Mouse (Mus musculus) limb, embryonic 15.5 days (tissue): ENCODE results near the gene Pnpla7. TPM values are rescaled to one million over a fixed set of nuclear protein-coding genes. Genes with fewer than 3 reads are reported as not detected.

Experiments used
- microRNA-seq: library from miRNA; unstranded; fragments of <30 nt; microRNA quantifications from one replicate; pipeline ENCODE4, GENCODE M21; 2016
- polyA plus RNA-seq: library from polyadenylated mRNA; unstranded; fragments of >200 nt; fragmentation: Nextera tagmentation; extraction: Ambion mirVana; gene quantifications from 2 replicates; pipeline ENCODE4 v1.2.1, GENCODE M21; 2015

Gene Pnpla7
- polyA plus RNA-seq, 1 experiment from 2014 or later: 7.1 TPM

Small RNAs within 50 kb of the gene (microRNA-seq; reads per million reads assigned to microRNA genes)
- not detected for gene Gm22875
- gene Gm24328: not detected
- not detected for gene Mir7664

Other genes with a start within 250 kb of the Pnpla7 start
- gene Cacna1b, start 212.9 kb upstream of the Pnpla7 start, polyA plus RNA-seq: 1.2 and 1.5 TPM in 2 replicates
- 79.5 and 85.1 TPM in 2 replicates for gene Ehmt1, start 56.4 kb upstream of the Pnpla7 start, polyA plus RNA-seq
- gene Arrdc1, start 40.8 kb upstream of the Pnpla7 start, polyA plus RNA-seq: 44.1 and 49.0 TPM in 2 replicates
- 10.4 and 18.2 TPM in 2 replicates for gene Zmynd19, start 26.2 kb upstream of the Pnpla7 start, polyA plus RNA-seq
- gene Dph7, start 13.6 kb upstream of the Pnpla7 start, polyA plus RNA-seq: 28.4 and 30.2 TPM in 2 replicates
- gene Mrpl41, start 935 bp upstream of the Pnpla7 start, polyA plus RNA-seq: 117 TPM in 2 replicates
- gene Nsmf, start 78.3 kb downstream of the Pnpla7 start, polyA plus RNA-seq: 67.5 and 68.3 TPM in 2 replicates
- gene Entpd8, start 104.3 kb downstream of the Pnpla7 start, polyA plus RNA-seq: not detected in 2 replicates
- 0.18 TPM in 1 of 2 replicates, not detected in the other for gene Noxa1, start 119.1 kb downstream of the Pnpla7 start, polyA plus RNA-seq
- gene Nrarp, start 204.7 kb downstream of the Pnpla7 start, polyA plus RNA-seq: 28.5 and 33.5 TPM in 2 replicates
- gene Tor4a, start 220.9 kb downstream of the Pnpla7 start, polyA plus RNA-seq: 8.9 and 10.0 TPM in 2 replicates
- 114 and 117 TPM in 2 replicates for gene Nelfb, start 235.5 kb downstream of the Pnpla7 start, polyA plus RNA-seq
- not detected in 2 replicates for gene Stpg3, start 238.6 kb downstream of the Pnpla7 start, polyA plus RNA-seq
- gene Fam166a, start 242.7 kb downstream of the Pnpla7 start, polyA plus RNA-seq: 0.81 TPM in 1 of 2 replicates, not detected in the other
- gene Tubb4b, start 248.7 kb downstream of the Pnpla7 start, polyA plus RNA-seq: 554 and 617 TPM in 2 replicates